ENCODE assay signal across 8 mouse cellular contexts in genomic region chr2:31915112-31915511, GRCm38 (mm10). TPM values are rescaled to one million over a fixed set of nuclear protein-coding genes. Genes with fewer than 3 reads are reported as not detected.
A peak's percentile ranks its signal among the peaks of the same experiment; 100 is the strongest.
DNase-seq lines count a peak whose midpoint lies in the region; ATAC-seq and TF ChIP-seq lines count a peak whose summit lies in the region.

No protein-coding gene starts in this region.

- WGBS in hindbrain, embryonic 13.5 days = 21% methylated on average over 4 of the region's 4 CpGs
- WGBS in midbrain, postnatal 0 days = 19% methylated on average over 4 of the region's 4 CpGs

- H3K27me3 ChIP-seq in hindbrain, embryonic 13.5 days = peaks cover 5% of the 10 kb centered on the region; the same call in 1 of the 2 replicates
- no peaks in the 10 kb centered on the region for H3K27me3 ChIP-seq in midbrain, postnatal 0 days (ENCODE audit: insufficient read depth, low read length)

- no peak overlapping the region for H3K27ac ChIP-seq in hindbrain, embryonic 13.5 days
- H3K27ac ChIP-seq in midbrain, postnatal 0 days (ENCODE audit: low read depth, low read length) = no peak overlapping the region

- intact Hi-C loops in left cerebral cortex, postnatal 14 days (cut with DNase I) = loop anchor here (2.0 to 5.0 kb wide), 2 partner anchors 98 to 233 kb away; no protein-coding TSS in a partner anchor

- H3K4me1 ChIP-seq in hindbrain, embryonic 13.5 days (replicated peaks) = no peaks in the 10 kb centered on the region
- H3K4me1 ChIP-seq in midbrain, postnatal 0 days (ENCODE audit: insufficient read depth, low read length) = no peaks in the 10 kb centered on the region

- no peak; the same call in 1 of the 2 replicates for ATAC-seq in frontal cortex, adult (ENCODE audit: low TSS enrichment)
- peak; percentile 39; the same call in 1 of the 2 replicates for ATAC-seq in hindbrain, embryonic 13.5 days (ENCODE audit: low FRiP score)
- no peak for ATAC-seq in midbrain, postnatal 0 days (ENCODE audit: low FRiP score)

- peak; percentile 95 for TF ChIP-seq CTCF in midbrain, postnatal 0 days (IDR thresholded peaks at IDR 0.05)

- H3K36me3 ChIP-seq in hindbrain, embryonic 13.5 days = no peaks in the 10 kb centered on the region
- no peaks in the 10 kb centered on the region for H3K36me3 ChIP-seq in midbrain, postnatal 0 days (ENCODE audit: insufficient read depth, low read length)

- H3K4me2 ChIP-seq in hindbrain, embryonic 13.5 days = no peak overlapping the region
- H3K4me2 ChIP-seq in midbrain, postnatal 0 days (ENCODE audit: low read depth, low read length, poor library complexity, severe bottlenecking) = no peak overlapping the region

- no peak overlapping the region for H3K9ac ChIP-seq in hindbrain, embryonic 13.5 days
- no peak overlapping the region for H3K9ac ChIP-seq in midbrain, postnatal 0 days (replicated peaks; ENCODE audit: low read length, poor library complexity, severe bottlenecking)

- H3K9me3 ChIP-seq in hindbrain, embryonic 13.5 days = no peaks in the 10 kb centered on the region
- no peaks in the 10 kb centered on the region for H3K9me3 ChIP-seq in midbrain, postnatal 0 days (ENCODE audit: low read length)

- peak; percentile 35 to 90 for DNase-seq in frontal cortex, adult 2 months (ENCODE audit: extremely low spot score in 1 of 2, low spot score in 1 of 2)
- DNase-seq in adrenal gland, adult 2 months = peak; percentile 56
- peak; percentile 84 for DNase-seq in embryo, embryonic 11 days
- DNase-seq in left cerebral cortex, postnatal 14 days (ENCODE audit: low spot score in 2 of 2) = peak; percentile 80 to 87
- peak; percentile 81 for DNase-seq in midbrain, postnatal 0 days (ENCODE audit: low spot score)
- DNase-seq in telencephalon, adult 2 months (ENCODE audit: low read depth, low spot score) = peak; percentile 28

- no peak overlapping the region for H3K4me3 ChIP-seq in hindbrain, embryonic 13.5 days
- no peak overlapping the region for H3K4me3 ChIP-seq in midbrain, postnatal 0 days (ENCODE audit: low read depth, low read length)

RNA-seq across cellular contexts. Expression of gene Lamc3, which starts 28.0 kb away (rescaled TPM):
- 3.3 and 4.6 TPM in 2 replicates for polyA plus RNA-seq in frontal cortex, adult 2 months (2012; rRNA removed)
- total RNA-seq in adrenal gland, adult 2 months (2021) = 10 to 100 TPM; 12.2 to 17.1 TPM
- 23.4 and 25.0 TPM in 2 replicates for polyA plus RNA-seq in adrenal gland, adult 2 months (2012; rRNA removed)
- polyA plus RNA-seq in hindbrain, embryonic 13.5 days (2015; fragmentation: Nextera tagmentation; extraction: Ambion mirVana) = 6.3 and 7.0 TPM in 2 replicates
- total RNA-seq in left cerebral cortex, postnatal 14 days (2021) = 10 to 100 TPM in 1 of 2 experiments, 1 to 10 TPM in 1; 9.2 to 11.4 TPM
- 11.3 and 12.9 TPM in 2 replicates for total RNA-seq in midbrain, postnatal 0 days (2014; rRNA removed)
- polyA plus RNA-seq in midbrain, postnatal 0 days (2015; fragmentation: Nextera tagmentation; extraction: Ambion mirVana) = 2.3 and 2.5 TPM in 2 replicates

RNA-seq across cellular contexts. Expression of gene Aif1l, which starts 34.8 kb away (rescaled TPM):
- polyA plus RNA-seq in frontal cortex, adult 2 months (2012; rRNA removed) = 8.7 and 9.2 TPM in 2 replicates
- total RNA-seq in adrenal gland, adult 2 months (2021) = 10 to 100 TPM; 20.7 to 81.0 TPM
- polyA plus RNA-seq in adrenal gland, adult 2 months (2012; rRNA removed) = 16.2 and 16.3 TPM in 2 replicates
- polyA plus RNA-seq in hindbrain, embryonic 13.5 days (2015; fragmentation: Nextera tagmentation; extraction: Ambion mirVana) = 25.9 and 30.6 TPM in 2 replicates
- total RNA-seq in left cerebral cortex, postnatal 14 days (2021) = 1 to 10 TPM; 2.4 to 7.1 TPM
- total RNA-seq in midbrain, postnatal 0 days (2014; rRNA removed) = 20.2 and 24.1 TPM in 2 replicates
- polyA plus RNA-seq in midbrain, postnatal 0 days (2015; fragmentation: Nextera tagmentation; extraction: Ambion mirVana) = 19.1 and 21.4 TPM in 2 replicates

RNA-seq across cellular contexts. Expression of gene Nup214, which starts 59.1 kb away (rescaled TPM):
- 33.2 and 44.4 TPM in 2 replicates for polyA plus RNA-seq in frontal cortex, adult 2 months (2012; rRNA removed)
- total RNA-seq in adrenal gland, adult 2 months (2021) = 10 to 100 TPM; 52.5 to 68.6 TPM
- 36.1 and 42.9 TPM in 2 replicates for polyA plus RNA-seq in adrenal gland, adult 2 months (2012; rRNA removed)
- 80.8 and 83.5 TPM in 2 replicates for polyA plus RNA-seq in hindbrain, embryonic 13.5 days (2015; fragmentation: Nextera tagmentation; extraction: Ambion mirVana)
- 10 to 100 TPM; 51.3 to 53.5 TPM for total RNA-seq in left cerebral cortex, postnatal 14 days (2021)
- total RNA-seq in midbrain, postnatal 0 days (2014; rRNA removed) = 28.5 and 29.0 TPM in 2 replicates
- polyA plus RNA-seq in midbrain, postnatal 0 days (2015; fragmentation: Nextera tagmentation; extraction: Ambion mirVana) = 59.7 and 67.0 TPM in 2 replicates

Comparison
In these comparisons a context has a peak if more than half of its experiments do, and no peak if none do; other contexts are left out.
1. DNase-seq: peak in every context shown above with its lines; median percentile 84 in embryo, embryonic 11 days; 84 in left cerebral cortex, postnatal 14 days; 81 in midbrain, postnatal 0 days; 62 in frontal cortex, adult 2 months; 56 in adrenal gland, adult 2 months; 28 in telencephalon, adult 2 months.